Mouse (Mus musculus): Measurements from ENCODE around the gene Zfp784.

GRCm38 (mm10) chr7:5081939-5082338, 43.7 kb upstream of the Zfp784 start:
- no peak for TF ChIP-seq CTCF (IDR thresholded peaks at IDR 0.05; ENCODE audit: low read depth)
- no peak for TF ChIP-seq EP300 (IDR thresholded peaks at IDR 0.05; ENCODE audit: low read depth)

Data from heart, postnatal 0 days (tissue).